Comparison of ENCODE assay signal across 9 mouse cellular contexts in genomic region chr8:105750606-105751005, GRCm38 (mm10). TPM values are rescaled to one million over a fixed set of nuclear protein-coding genes. Genes with fewer than 3 reads are reported as not detected.
DNase-seq lines count a peak whose midpoint lies in the region; ATAC-seq lines count a peak whose summit lies in the region.
"Had no signal": no experiment of that assay in that cellular context is flagged by ENCODE, and none has a peak within 500 bp of the region (broad histone marks: within the 10 kb centered on the region; RNA-seq: fewer than 3 reads in every experiment).

No protein-coding gene starts in this region.

- no peak overlapping the region for H3K9ac ChIP-seq in embryonic facial prominence, embryonic 12.5 days
- H3K9ac ChIP-seq in heart, embryonic 11.5 days (ENCODE audit: low read depth, low read length) = no peak overlapping the region
- H3K9ac ChIP-seq in liver, embryonic 11.5 days (ENCODE audit: low read depth, low read length) = no peak overlapping the region
- no peak overlapping the region for H3K9ac ChIP-seq in neural tube, embryonic 13.5 days
- H3K9ac ChIP-seq: liver, embryonic 14.5 days had no signal

- no peak overlapping the region; the same call in 1 of the 2 replicates for H3K4me2 ChIP-seq in embryonic facial prominence, embryonic 12.5 days (replicated peaks)
- peak overlapping the region; percentile 43 for H3K4me2 ChIP-seq in heart, embryonic 11.5 days
- peak overlapping the region; percentile 31; the same call in 1 of the 2 replicates for H3K4me2 ChIP-seq in liver, embryonic 11.5 days
- H3K4me2 ChIP-seq in neural tube, embryonic 13.5 days = peak overlapping the region; percentile 38

- DNase-seq in 3T3-L1 (ENCODE audit: low read depth, low spot score) = peak; percentile 88
- DNase-seq in adrenal gland, postnatal 10 days = peak; percentile 93
- peak; percentile 76 for DNase-seq in kidney, adult 9 months
- no peak for DNase-seq in liver, embryonic 11.5 days (ENCODE audit: low spot score)
- no peak for DNase-seq in thymus, postnatal 10 days (ENCODE audit: low spot score in 2 of 2)

- 9% methylated on average over 11 of the region's 11 CpGs for WGBS in embryonic facial prominence, embryonic 12.5 days
- 4% methylated on average over 11 of the region's 11 CpGs for WGBS in heart, embryonic 11.5 days (ENCODE audit: insufficient replicate concordance)
- 27% methylated on average over 11 of the region's 11 CpGs for WGBS in liver, embryonic 11.5 days
- 10% methylated on average over 11 of the region's 11 CpGs for WGBS in neural tube, embryonic 13.5 days

- H3K4me3 ChIP-seq in embryonic facial prominence, embryonic 12.5 days = no peak overlapping the region
- no peak overlapping the region for H3K4me3 ChIP-seq in heart, embryonic 11.5 days (ENCODE audit: low read depth, low read length)
- no peak overlapping the region for H3K4me3 ChIP-seq in liver, embryonic 11.5 days (ENCODE audit: low read depth, low read length)
- H3K4me3 ChIP-seq in neural tube, embryonic 13.5 days = no peak overlapping the region

- H3K36me3 ChIP-seq in embryonic facial prominence, embryonic 12.5 days = 0 out of 2 replicates have a peak, but pooled peaks cover 2% of the 10 kb centered on the region
- no peaks in the 10 kb centered on the region for H3K36me3 ChIP-seq in heart, embryonic 11.5 days (ENCODE audit: control insufficient read depth, insufficient read depth, low read length)
- no peaks in the 10 kb centered on the region for H3K36me3 ChIP-seq in liver, embryonic 11.5 days (ENCODE audit: control insufficient read depth, insufficient read depth, low read length)
- peaks cover 6% of the 10 kb centered on the region; the same call in 1 of the 2 replicates for H3K36me3 ChIP-seq in neural tube, embryonic 13.5 days

- peak overlapping the region; percentile 36; the same call in 1 of the 2 replicates for H3K27ac ChIP-seq in embryonic facial prominence, embryonic 12.5 days
- peak overlapping the region; percentile 38; the same call in 1 of the 2 replicates for H3K27ac ChIP-seq in heart, embryonic 11.5 days (ENCODE audit: low read depth, low read length)
- H3K27ac ChIP-seq in liver, embryonic 11.5 days (ENCODE audit: low read depth, low read length) = 0 out of 2 replicates have a peak overlapping the region, but pooled peaks have one; percentile 13
- H3K27ac ChIP-seq in neural tube, embryonic 13.5 days (replicated peaks) = peak overlapping the region; percentile 46; the same call in 1 of the 2 replicates
- H3K27ac ChIP-seq: liver, embryonic 14.5 days had no signal

- no peaks in the 10 kb centered on the region for H3K27me3 ChIP-seq in embryonic facial prominence, embryonic 12.5 days
- H3K27me3 ChIP-seq in heart, embryonic 11.5 days (ENCODE audit: control insufficient read depth, insufficient read depth, low read length) = no peaks in the 10 kb centered on the region
- no peaks in the 10 kb centered on the region for H3K27me3 ChIP-seq in liver, embryonic 11.5 days (replicated peaks; ENCODE audit: control insufficient read depth, insufficient read depth, low read length)
- no peaks in the 10 kb centered on the region for H3K27me3 ChIP-seq in neural tube, embryonic 13.5 days

- no peaks in the 10 kb centered on the region for H3K9me3 ChIP-seq in embryonic facial prominence, embryonic 12.5 days
- no peaks in the 10 kb centered on the region for H3K9me3 ChIP-seq in heart, embryonic 11.5 days (replicated peaks; ENCODE audit: control insufficient read depth, low read length)
- no peaks in the 10 kb centered on the region for H3K9me3 ChIP-seq in liver, embryonic 11.5 days (ENCODE audit: control insufficient read depth, low read length)
- H3K9me3 ChIP-seq in neural tube, embryonic 13.5 days = no peaks in the 10 kb centered on the region

- no peak for ATAC-seq in embryonic facial prominence, embryonic 12.5 days (ENCODE audit: insufficient number of reproducible peaks, insufficient read depth, low FRiP score, low TSS enrichment)
- ATAC-seq in heart, embryonic 11.5 days (replicated peaks; ENCODE audit: insufficient number of reproducible peaks, low FRiP score, low TSS enrichment) = peak; percentile 75
- no peak for ATAC-seq in liver, embryonic 11.5 days (replicated peaks; ENCODE audit: low FRiP score)
- peak; percentile 52; the same call in 1 of the 2 replicates for ATAC-seq in neural tube, embryonic 13.5 days (ENCODE audit: low read depth)

- peaks cover 16% of the 10 kb centered on the region for H3K4me1 ChIP-seq in embryonic facial prominence, embryonic 12.5 days
- peaks cover 12% of the 10 kb centered on the region for H3K4me1 ChIP-seq in heart, embryonic 11.5 days (ENCODE audit: control insufficient read depth, insufficient read depth, low read length)
- peaks cover 14% of the 10 kb centered on the region for H3K4me1 ChIP-seq in liver, embryonic 11.5 days (replicated peaks; ENCODE audit: control insufficient read depth, insufficient read depth, low read length)
- peaks cover 65% of the 10 kb centered on the region for H3K4me1 ChIP-seq in neural tube, embryonic 13.5 days (replicated peaks)

RNA-seq across cellular contexts. Expression of gene Gfod2, which starts 7.9 kb away (rescaled TPM):
- total RNA-seq in adrenal gland, postnatal 10 days (2021) = 10 to 100 TPM in 1 of 2 experiments, 1 to 10 TPM in 1; 7.5 to 12.8 TPM
- polyA plus RNA-seq in embryonic facial prominence, embryonic 12.5 days (2016; fragmentation: Nextera tagmentation; extraction: Ambion mirVana) = 30.2 and 33.7 TPM in 2 replicates
- 8.0 and 10.9 TPM in 2 replicates for polyA plus RNA-seq in heart, embryonic 11.5 days (2014; fragmentation: Nextera tagmentation; extraction: Ambion mirVana)
- 9.0 and 10.7 TPM in 2 replicates for polyA plus RNA-seq in liver, embryonic 11.5 days (2014; fragmentation: Nextera tagmentation; extraction: Ambion mirVana)
- polyA plus RNA-seq in neural tube, embryonic 13.5 days (2015; fragmentation: Nextera tagmentation; extraction: Ambion mirVana) = 66.7 and 72.4 TPM in 2 replicates

RNA-seq across cellular contexts. Expression of gene Enkd1, which starts 42.6 kb away (rescaled TPM):
- total RNA-seq in adrenal gland, postnatal 10 days (2021) = 1 to 10 TPM; 3.9 to 7.5 TPM
- 35.7 and 37.0 TPM in 2 replicates for polyA plus RNA-seq in embryonic facial prominence, embryonic 12.5 days (2016; fragmentation: Nextera tagmentation; extraction: Ambion mirVana)
- 13.3 and 16.9 TPM in 2 replicates for polyA plus RNA-seq in heart, embryonic 11.5 days (2014; fragmentation: Nextera tagmentation; extraction: Ambion mirVana)
- polyA plus RNA-seq in liver, embryonic 11.5 days (2014; fragmentation: Nextera tagmentation; extraction: Ambion mirVana) = 22.3 and 23.6 TPM in 2 replicates
- 10.3 and 11.2 TPM in 2 replicates for polyA plus RNA-seq in neural tube, embryonic 13.5 days (2015; fragmentation: Nextera tagmentation; extraction: Ambion mirVana)

RNA-seq across cellular contexts. Expression of gene 4933405L10Rik, which starts 43.2 kb away (rescaled TPM):
- not detected for total RNA-seq in adrenal gland, postnatal 10 days (2021)
- 0.14 TPM in 1 of 2 replicates, not detected in the other for polyA plus RNA-seq in embryonic facial prominence, embryonic 12.5 days (2016; fragmentation: Nextera tagmentation; extraction: Ambion mirVana)
- polyA plus RNA-seq in heart, embryonic 11.5 days (2014; fragmentation: Nextera tagmentation; extraction: Ambion mirVana) = 0.13 TPM in 1 of 2 replicates, not detected in the other
- 0.26 TPM in 1 of 2 replicates, not detected in the other for polyA plus RNA-seq in liver, embryonic 11.5 days (2014; fragmentation: Nextera tagmentation; extraction: Ambion mirVana)
- not detected in 2 replicates for polyA plus RNA-seq in neural tube, embryonic 13.5 days (2015; fragmentation: Nextera tagmentation; extraction: Ambion mirVana)
- polyA plus RNA-seq: liver, embryonic 14.5 days had no signal

RNA-seq across cellular contexts. Expression of gene Pard6a, which starts 49.7 kb away (rescaled TPM):
- total RNA-seq in adrenal gland, postnatal 10 days (2021) = 10 to 100 TPM in 1 of 2 experiments, 1 to 10 TPM in 1; 9.1 to 12.6 TPM
- 18.2 and 19.1 TPM in 2 replicates for polyA plus RNA-seq in embryonic facial prominence, embryonic 12.5 days (2016; fragmentation: Nextera tagmentation; extraction: Ambion mirVana)
- polyA plus RNA-seq in heart, embryonic 11.5 days (2014; fragmentation: Nextera tagmentation; extraction: Ambion mirVana) = 10.9 and 14.2 TPM in 2 replicates
- 12.8 and 18.2 TPM in 2 replicates for polyA plus RNA-seq in liver, embryonic 11.5 days (2014; fragmentation: Nextera tagmentation; extraction: Ambion mirVana)
- 47.7 and 48.0 TPM in 2 replicates for polyA plus RNA-seq in neural tube, embryonic 13.5 days (2015; fragmentation: Nextera tagmentation; extraction: Ambion mirVana)

RNA-seq across cellular contexts. Expression of gene Acd, which starts 49.7 kb away (rescaled TPM):
- total RNA-seq in adrenal gland, postnatal 10 days (2021) = 10 to 100 TPM; 27.9 to 28.2 TPM
- polyA plus RNA-seq in embryonic facial prominence, embryonic 12.5 days (2016; fragmentation: Nextera tagmentation; extraction: Ambion mirVana) = 73.6 and 78.2 TPM in 2 replicates
- polyA plus RNA-seq in heart, embryonic 11.5 days (2014; fragmentation: Nextera tagmentation; extraction: Ambion mirVana) = 39.3 and 41.5 TPM in 2 replicates
- polyA plus RNA-seq in liver, embryonic 11.5 days (2014; fragmentation: Nextera tagmentation; extraction: Ambion mirVana) = 47.5 and 47.8 TPM in 2 replicates
- polyA plus RNA-seq in neural tube, embryonic 13.5 days (2015; fragmentation: Nextera tagmentation; extraction: Ambion mirVana) = 77.1 and 87.1 TPM in 2 replicates

Comparison
In these comparisons a context has a peak if more than half of its experiments do, and no peak if none do; other contexts are left out.
1. DNase-seq: peak in 3T3-L1 (single experiment), adrenal gland, postnatal 10 days (single experiment) and kidney, adult 9 months (single experiment); none in liver, embryonic 11.5 days (single experiment) and thymus, postnatal 10 days (0 of 2).
2. ATAC-seq: peak in heart, embryonic 11.5 days (single experiment) and neural tube, embryonic 13.5 days (single experiment); none in embryonic facial prominence, embryonic 12.5 days (single experiment) and liver, embryonic 11.5 days (single experiment).
3. Peak in every context shown above with its lines, with median percentiles within 50 percentile points of each other: H3K27ac ChIP-seq.